In the genomic region with DNA sequence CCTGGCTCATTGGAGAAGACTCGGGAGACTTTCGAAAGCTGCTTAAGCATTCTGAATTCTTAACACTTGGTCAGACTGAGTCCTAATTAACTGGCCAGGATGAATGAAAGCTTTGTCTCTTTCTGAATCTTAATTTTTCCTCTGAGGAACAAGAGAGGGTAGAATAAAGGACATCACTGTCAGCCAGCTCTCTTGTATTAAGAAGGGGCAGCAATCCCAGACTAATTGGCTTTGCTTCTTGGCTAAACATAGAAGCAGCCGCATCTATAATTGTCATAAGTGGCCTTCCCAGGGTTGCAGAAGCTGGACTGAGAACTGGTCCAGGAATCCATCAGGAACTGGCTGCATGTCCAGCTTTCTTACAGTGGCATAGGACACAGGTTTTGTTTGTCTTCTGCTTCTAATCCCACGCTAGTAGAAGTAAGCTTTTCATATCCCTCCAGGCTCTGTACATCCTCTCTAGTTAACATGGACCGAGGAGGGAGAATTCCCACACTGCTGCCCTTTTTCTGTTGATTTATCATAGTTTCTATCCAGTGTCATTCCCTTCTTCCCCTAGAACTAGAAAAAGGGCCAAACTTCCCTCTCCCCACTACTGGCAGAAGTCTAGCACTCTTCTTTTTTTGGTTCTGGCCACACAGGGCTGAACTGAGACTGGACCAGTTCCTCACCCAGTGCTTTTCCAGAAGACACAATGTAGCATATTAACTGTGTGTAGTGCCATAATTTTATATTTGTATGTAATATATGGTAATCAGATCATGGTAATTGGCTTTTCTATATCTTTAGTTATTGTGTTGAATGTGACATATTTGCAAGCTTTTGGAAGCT, we compare ENCODE assay signal across 8 mouse cellular contexts. TPM values are rescaled to one million over a fixed set of nuclear protein-coding genes. Genes with fewer than 3 reads are reported as not detected.
DNase-seq lines count a peak whose midpoint lies in the region; ATAC-seq and TF ChIP-seq lines count a peak whose summit lies in the region.

No protein-coding gene starts in this region.

- no peaks in the 10 kb centered on the region for H3K9me3 ChIP-seq in lung, embryonic 16.5 days (ENCODE audit: control insufficient read depth, low read length)
- no peaks in the 10 kb centered on the region for H3K9me3 ChIP-seq in lung, postnatal 0 days (ENCODE audit: low read length)
- H3K9me3 ChIP-seq in forebrain, embryonic 10.5 days = no peaks in the 10 kb centered on the region
- no peaks in the 10 kb centered on the region for H3K9me3 ChIP-seq in neural tube, embryonic 14.5 days (ENCODE audit: control insufficient read depth, low read length)

- H3K4me1 ChIP-seq in lung, embryonic 16.5 days (replicated peaks; ENCODE audit: control insufficient read depth, insufficient read depth, low read length) = no peaks in the 10 kb centered on the region
- H3K4me1 ChIP-seq in lung, postnatal 0 days (ENCODE audit: insufficient read depth, low read depth, low read length) = no peaks in the 10 kb centered on the region
- H3K4me1 ChIP-seq in forebrain, embryonic 10.5 days = peaks cover 33% of the 10 kb centered on the region
- H3K4me1 ChIP-seq in neural tube, embryonic 14.5 days (ENCODE audit: control insufficient read depth, insufficient read depth, low read length) = no peaks in the 10 kb centered on the region
- no peaks in the 10 kb centered on the region for H3K4me1 ChIP-seq in lung, adult 2 months (ENCODE audit: control insufficient read depth, insufficient read depth, low read length)

- TF ChIP-seq CTCF in lung, postnatal 0 days (IDR thresholded peaks at IDR 0.05) = no peak
- TF ChIP-seq CTCF in lung, adult 2 months (IDR thresholded peaks at IDR 0.05; ENCODE audit: insufficient read depth, low read length) = no peak

- no peak for TF ChIP-seq EP300 in lung, postnatal 0 days (IDR thresholded peaks at IDR 0.05)

- no peak for TF ChIP-seq POLR2A in lung, adult 2 months (IDR thresholded peaks at IDR 0.05; ENCODE audit: borderline replicate concordance, extremely low read depth, low read depth, low read length)

- H3K9ac ChIP-seq in lung, embryonic 16.5 days (ENCODE audit: low read length) = no peak overlapping the region
- no peak overlapping the region for H3K9ac ChIP-seq in lung, postnatal 0 days (replicated peaks; ENCODE audit: low read depth)
- no peak overlapping the region for H3K9ac ChIP-seq in neural tube, embryonic 14.5 days (replicated peaks; ENCODE audit: low read depth, low read length)

- intact Hi-C loops in heart, postnatal 36 days (cut with DNase I) = loop anchor here (2.0 kb wide), 1 partner anchor 15 kb away; the partner anchor contains the start of gene Cst3

- no peaks in the 10 kb centered on the region for H3K27me3 ChIP-seq in lung, embryonic 16.5 days (ENCODE audit: control insufficient read depth, insufficient read depth, low read depth, low read length)
- no peaks in the 10 kb centered on the region for H3K27me3 ChIP-seq in lung, postnatal 0 days (replicated peaks; ENCODE audit: insufficient read depth, low read length)
- H3K27me3 ChIP-seq in forebrain, embryonic 10.5 days (ENCODE audit: poor library complexity, severe bottlenecking) = no peaks in the 10 kb centered on the region
- no peaks in the 10 kb centered on the region for H3K27me3 ChIP-seq in neural tube, embryonic 14.5 days (ENCODE audit: control insufficient read depth, insufficient read depth, low read length)

- no peak for DNase-seq in lung, postnatal 0 days (ENCODE audit: low spot score)
- DNase-seq in forebrain, embryonic 10.5 days (ENCODE audit: extremely low spot score, low spot score) = peak; percentile 40
- DNase-seq in heart, postnatal 36 days = peak; percentile 26 to 52
- DNase-seq in spleen, postnatal 10 days (ENCODE audit: low spot score in 2 of 2) = no peak
- no peak for DNase-seq in lung, adult 2 months
- DNase-seq in kidney, postnatal 10 days = no peak

- 0 out of 2 replicates have a peak, but pooled peaks have one; percentile 23 for ATAC-seq in lung, embryonic 16.5 days (ENCODE audit: low read depth)
- ATAC-seq in lung, postnatal 0 days = no peak
- ATAC-seq in neural tube, embryonic 14.5 days (ENCODE audit: low read depth) = peak; percentile 84

- H3K4me3 ChIP-seq in lung, embryonic 16.5 days (ENCODE audit: low read length) = no peak overlapping the region
- H3K4me3 ChIP-seq in lung, postnatal 0 days (ENCODE audit: low read depth, low read length) = no peak overlapping the region
- no peak overlapping the region for H3K4me3 ChIP-seq in forebrain, embryonic 10.5 days
- H3K4me3 ChIP-seq in neural tube, embryonic 14.5 days (ENCODE audit: low read depth, low read length) = no peak overlapping the region
- H3K4me3 ChIP-seq in lung, adult 2 months (replicated peaks; ENCODE audit: extremely low read depth, low read depth, low read length) = no peak overlapping the region

- H3K27ac ChIP-seq in lung, embryonic 16.5 days (ENCODE audit: low read length) = no peak overlapping the region
- H3K27ac ChIP-seq in lung, postnatal 0 days (ENCODE audit: low read length) = no peak overlapping the region
- H3K27ac ChIP-seq in forebrain, embryonic 10.5 days = peak overlapping the region; percentile 87
- no peak overlapping the region for H3K27ac ChIP-seq in neural tube, embryonic 14.5 days (ENCODE audit: low read depth, low read length)

- H3K36me3 ChIP-seq in lung, embryonic 16.5 days (ENCODE audit: control insufficient read depth, insufficient read depth, low read length) = no peaks in the 10 kb centered on the region
- H3K36me3 ChIP-seq in lung, postnatal 0 days (ENCODE audit: insufficient read depth, low read length) = no peaks in the 10 kb centered on the region
- H3K36me3 ChIP-seq in forebrain, embryonic 10.5 days (replicated peaks) = no peaks in the 10 kb centered on the region
- no peaks in the 10 kb centered on the region for H3K36me3 ChIP-seq in neural tube, embryonic 14.5 days (ENCODE audit: control insufficient read depth, insufficient read depth, low read length)

- WGBS in lung, embryonic 16.5 days = 72% methylated on average over 5 of the region's 5 CpGs
- WGBS in lung, postnatal 0 days = 61% methylated on average over 5 of the region's 5 CpGs
- WGBS in forebrain, embryonic 10.5 days = 13% methylated on average over 5 of the region's 5 CpGs
- WGBS in neural tube, embryonic 14.5 days = 40% methylated on average over 5 of the region's 5 CpGs
- 70% methylated on average over 5 of the region's 5 CpGs for WGBS in lung, adult 2 months

- H3K4me2 ChIP-seq in lung, embryonic 16.5 days (ENCODE audit: low read depth, low read length) = no peak overlapping the region
- H3K4me2 ChIP-seq in lung, postnatal 0 days (replicated peaks; ENCODE audit: low read depth, low read length) = no peak overlapping the region
- no peak overlapping the region for H3K4me2 ChIP-seq in neural tube, embryonic 14.5 days (ENCODE audit: low read depth, low read length)

RNA-seq across cellular contexts. Expression of gene Cst3, which starts 14.7 kb away (rescaled TPM):
- 551 and 603 TPM in 2 replicates for polyA plus RNA-seq in lung, embryonic 16.5 days (2015; fragmentation: Nextera tagmentation; extraction: Ambion mirVana)
- 755 and 866 TPM in 2 replicates for polyA plus RNA-seq in lung, postnatal 0 days (2015; fragmentation: Nextera tagmentation; extraction: Ambion mirVana)
- polyA plus RNA-seq in forebrain, embryonic 10.5 days (2016; fragmentation: Nextera tagmentation; extraction: Ambion mirVana) = 287 and 297 TPM in 2 replicates
- total RNA-seq in heart, postnatal 36 days (2021) = 1,000 to 10,000 TPM; 1,014 to 1,057 TPM
- 555 and 595 TPM in 2 replicates for polyA plus RNA-seq in neural tube, embryonic 14.5 days (2014; fragmentation: Nextera tagmentation; extraction: Ambion mirVana)
- polyA plus RNA-seq in lung, adult 2 months (2012; rRNA removed) = 1,892 and 2,105 TPM in 2 replicates

RNA-seq across cellular contexts. Expression of gene 9230104L09Rik, which starts 25.4 kb away (rescaled TPM):
- polyA plus RNA-seq in lung, embryonic 16.5 days (2015; fragmentation: Nextera tagmentation; extraction: Ambion mirVana) = not detected in 2 replicates
- 0.94 and 1.5 TPM in 2 replicates for polyA plus RNA-seq in lung, postnatal 0 days (2015; fragmentation: Nextera tagmentation; extraction: Ambion mirVana)
- not detected in 2 replicates for polyA plus RNA-seq in forebrain, embryonic 10.5 days (2016; fragmentation: Nextera tagmentation; extraction: Ambion mirVana)
- total RNA-seq in heart, postnatal 36 days (2021) = under 1 TPM in 1 of 2 experiments, not detected in 1; 0.70 TPM
- not detected in 2 replicates for polyA plus RNA-seq in neural tube, embryonic 14.5 days (2014; fragmentation: Nextera tagmentation; extraction: Ambion mirVana)
- 12.7 and 19.1 TPM in 2 replicates for polyA plus RNA-seq in lung, adult 2 months (2012; rRNA removed)

RNA-seq across cellular contexts. Expression of gene Cst9, which starts 55.3 kb away (rescaled TPM):
- 0.24 TPM in 1 of 2 replicates, not detected in the other for polyA plus RNA-seq in lung, embryonic 16.5 days (2015; fragmentation: Nextera tagmentation; extraction: Ambion mirVana)
- 1.5 and 2.5 TPM in 2 replicates for polyA plus RNA-seq in lung, postnatal 0 days (2015; fragmentation: Nextera tagmentation; extraction: Ambion mirVana)
- not detected in 2 replicates for polyA plus RNA-seq in forebrain, embryonic 10.5 days (2016; fragmentation: Nextera tagmentation; extraction: Ambion mirVana)
- 1 to 10 TPM in 1 of 2 experiments, under 1 TPM in 1; 0.68 to 1.2 TPM for total RNA-seq in heart, postnatal 36 days (2021)
- not detected in 2 replicates for polyA plus RNA-seq in neural tube, embryonic 14.5 days (2014; fragmentation: Nextera tagmentation; extraction: Ambion mirVana)
- polyA plus RNA-seq in lung, adult 2 months (2012; rRNA removed) = 0.20 TPM in 1 of 2 replicates, not detected in the other

Comparison
In these comparisons a context has a peak if more than half of its experiments do, and no peak if none do; other contexts are left out.
1. DNase-seq: peak in forebrain, embryonic 10.5 days (single experiment) and heart, postnatal 36 days (2 of 2); none in lung, postnatal 0 days (single experiment), spleen, postnatal 10 days (0 of 2), lung, adult 2 months (single experiment) and kidney, postnatal 10 days (single experiment).